In genomic region chr6:135065236-135065957, GRCm38 (mm10) we compare ENCODE assay signal across 8 mouse cellular contexts. TPM values are rescaled to one million over a fixed set of nuclear protein-coding genes. Genes with fewer than 3 reads are reported as not detected.
A peak's percentile ranks its signal among the peaks of the same experiment; 100 is the strongest.
DNase-seq lines count a peak whose midpoint lies in the region; ATAC-seq and TF ChIP-seq lines count a peak whose summit lies in the region.

Gene Gprc5a, plus strand, starts transcription at chr6:135065651.

- intact Hi-C loops in heart, postnatal 10 days (cut with DNase I): no loop called here

- H3K36me3 ChIP-seq in splenic B cell, adult 2 months (ENCODE audit: control insufficient read depth, insufficient read depth, low read length, poor library complexity, severe bottlenecking): no peaks in the 10 kb centered on the region

- DNase-seq in CD8-positive naive resting alpha-beta T cell, adult 2 months (ENCODE audit: low read depth in 2 of 2, low spot score in 2 of 2): peak; percentile 35 to 38
- DNase-seq in heart, postnatal 10 days: peak; percentile 52 to 63
- peak; percentile 74 to 84 for DNase-seq in kidney, postnatal 4 days
- peak; percentile 67 for DNase-seq in mesoderm, embryonic 11.5 days (ENCODE audit: low read depth, low spot score)
- DNase-seq in splenic B cell, adult 2 months (ENCODE audit: low read depth, low spot score): peak; percentile 86
- DNase-seq in layer of hippocampus, adult 9-10 months (ENCODE audit: low spot score): no peak

- peak; percentile 81 for TF ChIP-seq POLR2A in embryonic fibroblast, embryonic 13.5 days (IDR thresholded peaks at IDR 0.05; ENCODE audit: low read depth, low read length)

- H3K4me1 ChIP-seq in embryonic fibroblast, embryonic 13.5 days (ENCODE audit: control insufficient read depth, insufficient read depth, low read length): peaks cover 20% of the 10 kb centered on the region

- peak within 1 kb of the TSS; percentile 30 for H3K27ac ChIP-seq in embryonic fibroblast, embryonic 13.5 days (ENCODE audit: insufficient read depth, low read length)

- peak within 1 kb of the TSS; percentile 75 for H3K4me3 ChIP-seq in embryonic fibroblast, embryonic 13.5 days (ENCODE audit: insufficient read depth, low read length)

- no peak for TF ChIP-seq CTCF in embryonic fibroblast, embryonic 13.5 days (IDR thresholded peaks at IDR 0.05; ENCODE audit: borderline replicate concordance, insufficient read depth, low read length)

- no peaks in the 10 kb centered on the region for H3K27me3 ChIP-seq in splenic B cell, adult 2 months (ENCODE audit: control insufficient read depth, insufficient read depth, low read length, poor library complexity, severe bottlenecking)

- ATAC-seq in activated CD4-positive, CD25-positive, alpha-beta regulatory T cell, adult 4 months: peak; percentile 97

RNA-seq across cellular contexts. Expression of gene Gprc5a, which starts in this region (rescaled TPM):
- under 1 TPM; 0.26 to 0.45 TPM for polyA plus RNA-seq in activated CD4-positive, CD25-positive, alpha-beta regulatory T cell, adult 4 months (2017; shearing (Covaris generic))
- 21.8 and 33.3 TPM in 2 replicates for polyA plus RNA-seq in embryonic fibroblast, embryonic 13.5 days (2011; ENCODE audit: insufficient read length, low read depth, missing spikeins)
- total RNA-seq in heart, postnatal 10 days (2021): 1 to 10 TPM; 2.5 to 4.0 TPM

Comparison
In these comparisons a context has a peak if more than half of its experiments do, and no peak if none do; other contexts are left out.
1. RNA of gene Gprc5a (polyA plus RNA-seq): 21.8 to 33.3 TPM in embryonic fibroblast, embryonic 13.5 days; 0.26 to 0.45 TPM in activated CD4-positive, CD25-positive, alpha-beta regulatory T cell, adult 4 months; every median in the first group is over 10 times any median in the second.
2. Peak in ATAC-seq in activated CD4-positive, CD25-positive, alpha-beta regulatory T cell, adult 4 months; RNA of the gene not detected or under 1 TPM.